Mouse (Mus musculus): ENCODE data around the gene Ist1. TPM values are rescaled to one million over a fixed set of nuclear protein-coding genes. Genes with fewer than 3 reads are reported as not detected.

Gene Ist1
- 49.5 and 54.0 TPM in 2 replicates for polyA plus RNA-seq (2012; rRNA removed)

- peak within 1 kb of the TSS; percentile 94 for H3K4me3 ChIP-seq (ENCODE audit: insufficient read depth, low read depth, low read length)
- TF ChIP-seq CTCF (conservative IDR thresholded peaks at IDR 0.05; ENCODE audit: insufficient read depth, insufficient read length, low read depth, low read length) (no peak), POLR2A (IDR thresholded peaks at IDR 0.05; ENCODE audit: low read depth, low read length) (peak; percentile 75)
- H3K27ac ChIP-seq (ENCODE audit: insufficient read depth, low read depth, low read length): peak within 1 kb of the TSS; percentile 88
- under 1% methylated on average over 57 of the region's 57 CpGs for WGBS
- peak; percentile 99 for DNase-seq
- no peaks in the 10 kb centered on the region for H3K36me3 ChIP-seq (ENCODE audit: control insufficient read depth, insufficient read depth, low read length)
- peaks cover 9% of the 10 kb centered on the region for H3K4me1 ChIP-seq (ENCODE audit: control insufficient read depth, insufficient read depth, low read length)
- no peaks in the 10 kb centered on the region for H3K27me3 ChIP-seq (replicated peaks; ENCODE audit: control insufficient read depth, insufficient read depth, low read length)
Observed at GRCm38 (mm10) chr8:109693146-109693900, at the start of gene Ist1. Gene Ist1, minus strand, starts transcription at chr8:109693260.

GRCm38 (mm10) chr8:109738049-109738380 lies 45.0 kb upstream of the Ist1 start:
- Histone ChIP-seq H3K4me3 (ENCODE audit: insufficient read depth, low read depth, low read length) (peak overlapping the region; percentile 98), H3K27me3 (replicated peaks; ENCODE audit: control insufficient read depth, insufficient read depth, low read length) (no peaks in the 10 kb centered on the region), H3K27ac (ENCODE audit: insufficient read depth, low read depth, low read length) (peak overlapping the region; percentile 59; the same call in 1 of the 2 replicates), H3K36me3 (ENCODE audit: control insufficient read depth, insufficient read depth, low read length) (no peaks in the 10 kb centered on the region), H3K4me1 (ENCODE audit: control insufficient read depth, insufficient read depth, low read length) (peaks cover 5% of the 10 kb centered on the region; the same call in 1 of the 2 replicates)
- WGBS: 68% methylated on average over 1 of the region's 1 CpGs
- no peak for DNase-seq
- TF ChIP-seq CTCF (conservative IDR thresholded peaks at IDR 0.05; ENCODE audit: insufficient read depth, insufficient read length, low read depth, low read length) (no peak), POLR2A (IDR thresholded peaks at IDR 0.05; ENCODE audit: low read depth, low read length) (no peak)

- Histone ChIP-seq H3K27ac (ENCODE audit: insufficient read depth, low read depth, low read length) (peak within 1 kb of the TSS; percentile 59), H3K36me3 (ENCODE audit: control insufficient read depth, insufficient read depth, low read length) (no peaks in the 10 kb centered on the region), H3K4me1 (ENCODE audit: control insufficient read depth, insufficient read depth, low read length) (peaks cover 5% of the 10 kb centered on the region; the same call in 1 of the 2 replicates), H3K4me3 (ENCODE audit: insufficient read depth, low read depth, low read length) (peak within 1 kb of the TSS; percentile 98), H3K27me3 (replicated peaks; ENCODE audit: control insufficient read depth, insufficient read depth, low read length) (no peaks in the 10 kb centered on the region)
- DNase-seq: peak; percentile 88
- TF ChIP-seq POLR2A (IDR thresholded peaks at IDR 0.05; ENCODE audit: low read depth, low read length): no peak
- TF ChIP-seq CTCF (conservative IDR thresholded peaks at IDR 0.05; ENCODE audit: insufficient read depth, insufficient read length, low read depth, low read length): peak; percentile 50
- under 1% methylated on average over 58 of the region's 59 CpGs for WGBS
Observed at GRCm38 (mm10) chr8:109737237-109738048, 44.4 kb upstream of the Ist1 start, which contains the start of gene Atxn1l. Gene Atxn1l, minus strand, starts transcription at chr8:109737739.

- H3K27me3 ChIP-seq (replicated peaks; ENCODE audit: control insufficient read depth, insufficient read depth, low read length): no peaks in the 10 kb centered on the region
- no peaks in the 10 kb centered on the region for H3K36me3 ChIP-seq (ENCODE audit: control insufficient read depth, insufficient read depth, low read length)
- peaks cover 5% of the 10 kb centered on the region; the same call in 1 of the 2 replicates for H3K4me1 ChIP-seq (ENCODE audit: control insufficient read depth, insufficient read depth, low read length)
- peak; percentile 6 for DNase-seq
- peak overlapping the region; percentile 98 for H3K4me3 ChIP-seq (ENCODE audit: insufficient read depth, low read depth, low read length)
- WGBS: 2% methylated on average over 8 of the region's 8 CpGs
- H3K27ac ChIP-seq (ENCODE audit: insufficient read depth, low read depth, low read length): peak overlapping the region; percentile 41; the same call in 1 of the 2 replicates
- TF ChIP-seq POLR2A (IDR thresholded peaks at IDR 0.05; ENCODE audit: low read depth, low read length): no peak
Observed at GRCm38 (mm10) chr8:109736819-109737218, 43.8 kb upstream of the Ist1 start.

GRCm38 (mm10) chr8:109734018-109734417 lies 41.0 kb upstream of the Ist1 start:
- no peaks in the 10 kb centered on the region for H3K27me3 ChIP-seq (replicated peaks; ENCODE audit: control insufficient read depth, insufficient read depth, low read length)
- TF ChIP-seq POLR2A (IDR thresholded peaks at IDR 0.05; ENCODE audit: low read depth, low read length) (no peak), CTCF (conservative IDR thresholded peaks at IDR 0.05; ENCODE audit: insufficient read depth, insufficient read length, low read depth, low read length) (no peak)
- H3K4me1 ChIP-seq (ENCODE audit: control insufficient read depth, insufficient read depth, low read length): peaks cover 5% of the 10 kb centered on the region; the same call in 1 of the 2 replicates
- 37% methylated on average over 3 of the region's 3 CpGs for WGBS
- no peak overlapping the region for H3K27ac ChIP-seq (ENCODE audit: insufficient read depth, low read depth, low read length)
- H3K4me3 ChIP-seq (ENCODE audit: insufficient read depth, low read depth, low read length): no peak overlapping the region
- H3K36me3 ChIP-seq (ENCODE audit: control insufficient read depth, insufficient read depth, low read length): no peaks in the 10 kb centered on the region
- DNase-seq: peak; percentile 51

GRCm38 (mm10) chr8:109731012-109731411 lies 38.0 kb upstream of the Ist1 start:
- no peak for TF ChIP-seq POLR2A (IDR thresholded peaks at IDR 0.05; ENCODE audit: low read depth, low read length)
- DNase-seq: no peak
- Histone ChIP-seq H3K36me3 (ENCODE audit: control insufficient read depth, insufficient read depth, low read length) (no peaks in the 10 kb centered on the region), H3K4me1 (ENCODE audit: control insufficient read depth, insufficient read depth, low read length) (no peaks in the 10 kb centered on the region), H3K27ac (ENCODE audit: insufficient read depth, low read depth, low read length) (no peak overlapping the region), H3K4me3 (ENCODE audit: insufficient read depth, low read depth, low read length) (no peak overlapping the region), H3K27me3 (replicated peaks; ENCODE audit: control insufficient read depth, insufficient read depth, low read length) (no peaks in the 10 kb centered on the region)
- WGBS: 68% methylated on average over 3 of the region's 3 CpGs

- no peaks in the 10 kb centered on the region for H3K27me3 ChIP-seq (replicated peaks; ENCODE audit: control insufficient read depth, insufficient read depth, low read length)
- TF ChIP-seq CTCF (conservative IDR thresholded peaks at IDR 0.05; ENCODE audit: insufficient read depth, insufficient read length, low read depth, low read length): no peak
- no peak for TF ChIP-seq POLR2A (IDR thresholded peaks at IDR 0.05; ENCODE audit: low read depth, low read length)
- H3K4me3 ChIP-seq (ENCODE audit: insufficient read depth, low read depth, low read length): no peak overlapping the region
- peak overlapping the region; percentile 57 for H3K27ac ChIP-seq (ENCODE audit: insufficient read depth, low read depth, low read length)
- DNase-seq: peak; percentile 83
- H3K4me1 ChIP-seq (ENCODE audit: control insufficient read depth, insufficient read depth, low read length): peaks cover 8% of the 10 kb centered on the region
- 43% methylated on average over 3 of the region's 3 CpGs for WGBS
- peaks cover 5% of the 10 kb centered on the region for H3K36me3 ChIP-seq (ENCODE audit: control insufficient read depth, insufficient read depth, low read length)
Observed at GRCm38 (mm10) chr8:109725106-109725505, 32.0 kb upstream of the Ist1 start.
